Mouse (Mus musculus) ES-E14 (cell line): ENCODE results near the gene P2rx2. TPM values are rescaled to one million over a fixed set of nuclear protein-coding genes. Genes with fewer than 3 reads are reported as not detected.

Experiments
- DNase-seq: peaks from one replicate; pipeline ENCODE4 v3.0.0-alpha.2; 2013; ENCODE audit warnings: low read depth, low spot score
- H3K27ac ChIP-seq: 2 replicates; pipeline ENCODE4 v1.5.1; 2012; ENCODE audit warnings: low read depth, mild to moderate bottlenecking, low read length, moderate library complexity, mixed read lengths; ENCODE audit not compliant: poor library complexity, insufficient read depth, severe bottlenecking
- H3K36me3 ChIP-seq: 2 replicates; pipeline ENCODE4 v1.6.1; 2012; ENCODE audit warnings: mild to moderate bottlenecking, low read length, moderate library complexity, mixed read lengths; ENCODE audit not compliant: control insufficient read depth, poor library complexity, insufficient read depth, severe bottlenecking
- H3K4me1 ChIP-seq, 2 experiments: fragments of 150-350 bp in 1 of 2; sonication (generic) in 1 of 2; 2 replicates each; pipeline ENCODE4 v1.6.1; 2012; ENCODE audit warnings: low read length in 2 of 2, mild to moderate bottlenecking in 1 of 2, mixed read lengths in 1 of 2; ENCODE audit not compliant: control insufficient read depth in 2 of 2, insufficient read depth in 2 of 2, poor library complexity in 1 of 2
- H3K4me3 ChIP-seq, 2 experiments: fragments of 150-350 bp in 1 of 2; sonication (generic) in 1 of 2; 2 replicates each; pipeline ENCODE4 v1.5.1; 2012; ENCODE audit warnings: low read length in 2 of 2, low read depth in 1 of 2, mild to moderate bottlenecking in 1 of 2, mixed read lengths in 1 of 2; ENCODE audit not compliant: insufficient read depth in 1 of 2, poor library complexity in 1 of 2, severe bottlenecking in 1 of 2
- H3K9ac ChIP-seq: 2 replicates; pipeline ENCODE4 v1.6.1; 2012; ENCODE audit warnings: low read depth, mild to moderate bottlenecking, low read length, mixed read lengths; ENCODE audit not compliant: poor library complexity, insufficient read depth, severe bottlenecking
- H3K9me3 ChIP-seq: fragments of 150-350 bp; sonication (generic); 2 replicates; pipeline ENCODE4 v1.6.1; 2012; ENCODE audit warnings: low read depth, mild to moderate bottlenecking, low read length; ENCODE audit not compliant: control insufficient read depth, insufficient read depth
- CHD2 ChIP-seq: IDR thresholded peaks from 2 replicates; pipeline ENCODE4 v1.6.1; 2014; ENCODE audit warnings: mild to moderate bottlenecking, low read depth, low read length, inconsistent platforms
- HCFC1 ChIP-seq: IDR thresholded peaks from 2 replicates; pipeline ENCODE4 v1.6.1; 2012; ENCODE audit warnings: low read length, inconsistent platforms, borderline replicate concordance; ENCODE audit not compliant: insufficient read depth
- MAFK ChIP-seq: IDR thresholded peaks from 2 replicates; pipeline ENCODE4 v1.6.1; 2014; ENCODE audit warnings: mild to moderate bottlenecking, low read depth, low read length, inconsistent platforms; ENCODE audit not compliant: insufficient read depth
- ZC3H11A ChIP-seq: IDR thresholded peaks from 2 replicates; pipeline ENCODE4 v1.6.1; 2012; ENCODE audit warnings: low read depth, mild to moderate bottlenecking, inconsistent platforms, low read length, borderline replicate concordance
- ZNF384 ChIP-seq: IDR thresholded peaks from 2 replicates; pipeline ENCODE4 v1.6.1; 2012; ENCODE audit warnings: low read depth, low read length, inconsistent platforms
- in situ Hi-C, 2 experiments: fragments of 600-800 bp; cut with MboI; formaldehyde crosslinking; loops; one replicate each; pipeline ENCODE4 v1.15.1; 2025; ENCODE audit warnings: low sequenced_read_pairs in 2 of 2, inconsistent platforms in 1 of 2; ENCODE audit not compliant: unreplicated experiment in 2 of 2
- total RNA-seq: library from RNA; depleted of rRNA; stranded (reverse); fragments of 300-350 nt; gene quantifications from 2 replicates; pipeline ENCODE4 v1.2.3, GENCODE M21; 2012

The P2rx2 gene
- total RNA-seq, 1 experiment = 1.3 TPM

DNA sequence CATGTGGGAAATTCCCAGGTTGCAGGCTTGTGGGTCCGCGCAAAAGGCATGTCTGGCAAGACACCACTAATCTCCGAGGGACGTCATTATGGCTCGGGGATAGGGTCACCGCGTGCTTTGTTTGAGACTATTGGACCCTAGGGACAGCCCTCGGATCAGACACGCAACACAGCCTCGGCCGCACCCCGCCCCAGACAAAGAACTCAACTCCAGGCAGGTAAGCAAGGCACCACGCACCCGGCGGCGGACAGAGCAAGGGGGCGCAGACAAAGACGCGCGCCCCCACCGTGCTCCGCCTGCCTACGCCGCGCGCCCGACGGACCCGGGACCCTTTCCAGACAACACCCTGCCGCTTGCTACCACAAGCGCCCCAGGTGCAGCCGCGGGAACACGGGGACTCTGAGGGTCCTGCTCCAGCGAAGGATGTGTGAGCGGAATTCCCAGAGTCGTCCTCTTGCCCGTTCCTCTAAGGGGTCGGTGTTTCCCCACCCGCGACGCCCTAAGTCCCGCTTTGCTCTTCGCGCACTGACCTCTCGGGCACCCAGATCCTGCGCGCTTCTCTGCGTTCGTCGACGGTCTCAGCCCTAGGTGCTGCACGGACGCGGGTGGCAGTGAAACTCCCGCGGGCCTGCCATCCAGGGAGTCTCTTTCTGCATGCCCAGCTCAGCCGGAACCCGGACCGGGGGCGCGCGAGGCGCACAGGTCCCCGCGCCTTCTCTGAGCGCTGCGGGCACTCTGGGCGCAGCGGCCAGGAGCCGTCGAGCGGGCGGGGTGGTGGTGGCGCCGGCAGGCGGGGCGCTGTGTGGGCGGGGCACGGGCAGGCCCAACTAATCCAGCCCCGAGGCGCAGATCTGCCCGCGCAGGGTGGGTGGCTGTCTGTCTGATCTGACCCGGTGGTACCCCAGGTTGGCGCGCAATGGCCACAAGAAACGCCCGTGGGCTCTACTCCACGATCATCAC, 43.6 kb upstream of the P2rx2 start:
- DNase-seq = peak; percentile 36
- Histone ChIP-seq H3K9me3 (no peaks in the 10 kb centered on the region), H3K36me3 (no peaks in the 10 kb centered on the region; the same call in 1 of the 2 replicates), H3K4me3 (peak overlapping the region; percentile 73 to 82), H3K4me1 (peaks cover 0 to 7% of the 10 kb centered on the region in 2 experiments; a peak in 1 of 4 replicates), H3K27ac (no peak overlapping the region), H3K9ac (peak overlapping the region; percentile 50)
- in situ Hi-C loops = no loop called here
- no peak for TF ChIP-seq CHD2
- peak; percentile 19; the same call in 1 of the 2 replicates for TF ChIP-seq HCFC1
- no peak for TF ChIP-seq MAFK
- no peak for TF ChIP-seq ZNF384
- TF ChIP-seq ZC3H11A = no peak

DNA sequence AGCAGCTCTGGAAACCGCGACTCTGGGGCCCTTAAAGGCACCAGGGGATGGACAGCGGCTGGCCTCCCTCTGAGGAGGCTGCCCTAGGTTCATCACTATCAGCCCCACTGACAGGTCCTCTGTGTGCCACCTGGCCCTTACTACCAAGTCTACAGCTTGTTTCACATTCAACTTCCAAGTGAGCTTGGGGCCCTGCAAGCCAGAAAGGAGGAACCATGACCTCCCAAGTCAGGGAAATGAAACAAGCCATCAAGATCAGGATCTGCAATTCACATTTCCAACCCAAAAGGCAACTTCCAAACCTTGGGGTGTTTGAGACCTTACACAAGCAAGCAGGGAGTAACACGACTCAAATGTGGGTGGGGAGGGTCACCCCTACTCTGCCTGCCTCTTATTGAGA, 42.3 kb upstream of the P2rx2 start:
- H3K4me3 ChIP-seq = no peak overlapping the region
- H3K9ac ChIP-seq = no peak overlapping the region
- in situ Hi-C loops = no loop called here
- no peaks in the 10 kb centered on the region for H3K9me3 ChIP-seq
- no peak overlapping the region for H3K27ac ChIP-seq
- TF ChIP-seq CHD2 (no peak), HCFC1 (no peak), MAFK (no peak), ZC3H11A (no peak), ZNF384 (no peak)
- H3K4me1 ChIP-seq = peaks cover 0 to 7% of the 10 kb centered on the region in 2 experiments; a peak in 1 of 4 replicates
- no peaks in the 10 kb centered on the region; the same call in 1 of the 2 replicates for H3K36me3 ChIP-seq
- no peak for DNase-seq

DNA sequence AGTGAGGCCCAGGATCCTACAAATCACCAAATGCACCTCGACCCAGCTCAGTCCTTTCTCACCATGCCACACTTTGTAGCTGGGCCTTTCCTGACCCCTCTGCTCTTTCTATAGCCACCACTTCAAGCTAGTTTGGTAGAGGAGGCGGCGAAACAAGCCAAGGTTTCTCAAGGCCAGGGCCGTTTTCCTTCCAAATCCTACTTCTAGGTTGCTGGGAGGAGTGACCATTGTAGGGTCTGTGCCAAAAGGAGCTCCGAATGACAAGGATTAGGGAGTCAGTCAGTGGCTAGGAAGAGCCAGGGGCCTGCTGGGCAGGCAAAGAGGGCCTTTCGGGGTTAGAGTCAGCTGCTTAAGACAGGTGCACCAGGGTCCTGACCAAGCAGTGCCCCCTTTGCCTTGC, 41.5 kb upstream of the P2rx2 start:
- Histone ChIP-seq H3K4me1 (peaks cover 0 to 7% of the 10 kb centered on the region in 2 experiments; a peak in 1 of 4 replicates), H3K36me3 (no peaks in the 10 kb centered on the region; the same call in 1 of the 2 replicates), H3K9me3 (no peaks in the 10 kb centered on the region), H3K4me3 (no peak overlapping the region), H3K27ac (no peak overlapping the region), H3K9ac (no peak overlapping the region)
- in situ Hi-C loops = no loop called here
- no peak for DNase-seq
- TF ChIP-seq ZC3H11A (no peak), CHD2 (no peak), MAFK (no peak), ZNF384 (no peak), HCFC1 (no peak)

DNA sequence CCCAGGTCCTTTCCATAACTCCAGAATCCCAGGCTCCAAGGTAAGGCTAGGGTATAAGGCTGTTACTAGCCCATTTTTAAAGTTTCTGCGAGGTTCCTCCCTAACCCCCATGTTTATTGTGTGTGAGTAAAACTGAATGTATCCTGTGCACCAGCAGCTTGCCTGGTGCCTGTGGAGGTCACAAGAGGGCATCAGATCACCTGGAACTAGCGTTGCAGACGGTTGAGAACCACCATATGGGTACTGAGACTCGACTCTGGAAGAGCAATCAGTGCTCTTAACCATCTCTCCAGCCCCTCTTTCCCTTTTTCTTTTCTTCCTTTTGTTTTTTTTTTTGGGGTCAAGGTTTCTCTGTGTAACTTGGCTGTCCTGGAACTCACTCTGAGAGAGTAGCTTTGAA, 36.8 kb upstream of the P2rx2 start:
- H3K4me1 ChIP-seq = peaks cover 0 to 13% of the 10 kb centered on the region in 2 experiments; a peak in 2 of 4 replicates
- H3K27ac ChIP-seq = no peak overlapping the region
- peaks cover 17% of the 10 kb centered on the region; the same call in 1 of the 2 replicates for H3K36me3 ChIP-seq
- TF ChIP-seq ZNF384 = no peak
- no peak for TF ChIP-seq MAFK
- TF ChIP-seq HCFC1 = no peak
- no peak for TF ChIP-seq ZC3H11A
- TF ChIP-seq CHD2 = no peak
- in situ Hi-C loops = no loop called here
- H3K4me3 ChIP-seq = no peak overlapping the region
- no peaks in the 10 kb centered on the region for H3K9me3 ChIP-seq
- DNase-seq = no peak
- H3K9ac ChIP-seq = no peak overlapping the region
